Mouse (Mus musculus) hindbrain, postnatal 0 days (tissue): ENCODE measurements around the gene Pigc. TPM values are rescaled to one million over a fixed set of nuclear protein-coding genes. Genes with fewer than 3 reads are reported as not detected.
A peak's percentile ranks its signal among the peaks of the same experiment; 100 is the strongest.

Experiments used
- ATAC-seq: fragments of 200-750 bp; cut with Nextera tagmentation; 2 replicates; pipeline ENCODE4 v1.8.0; 2017; ENCODE audit warnings: mild to moderate bottlenecking, moderate TSS enrichment, moderate library complexity
- DNase-seq: peaks from one replicate; pipeline ENCODE4 v3.0.0-alpha.2; 2015; ENCODE audit warnings: low spot score
- H3K27ac ChIP-seq: fragments of 300-500 bp; sonication (generic); 2 replicates; pipeline ENCODE4 v1.5.1; 2014; ENCODE audit warnings: mild to moderate bottlenecking
- H3K27me3 ChIP-seq: fragments of 300-500 bp; sonication (generic); 2 replicates; pipeline ENCODE4 v1.6.1; 2014; ENCODE audit warnings: low read length, mixed read lengths; ENCODE audit not compliant: insufficient read depth
- H3K36me3 ChIP-seq: fragments of 300-500 bp; sonication (generic); 2 replicates; pipeline ENCODE4 v1.6.1; 2014; ENCODE audit warnings: low read length, mixed read lengths; ENCODE audit not compliant: insufficient read depth
- H3K4me1 ChIP-seq: fragments of 300-500 bp; sonication (generic); 2 replicates; pipeline ENCODE4 v1.6.1; 2014; ENCODE audit warnings: antibody characterized with exemption, low read length, mixed read lengths; ENCODE audit not compliant: insufficient read depth
- H3K4me2 ChIP-seq: fragments of 300-500 bp; sonication (generic); 2 replicates; pipeline ENCODE4 v1.6.1; 2014; ENCODE audit warnings: low read depth, mild to moderate bottlenecking, low read length, moderate library complexity, mixed read lengths
- H3K4me3 ChIP-seq: fragments of 300-500 bp; sonication (generic); 2 replicates; pipeline ENCODE4 v1.5.1; 2014; ENCODE audit warnings: low read length
- H3K9ac ChIP-seq: fragments of 300-500 bp; sonication (generic); replicated peaks from 2 replicates; pipeline ENCODE4 v1.6.1; 2014; ENCODE audit warnings: mild to moderate bottlenecking, low read length, moderate library complexity, mixed read lengths
- H3K9me3 ChIP-seq: fragments of 300-500 bp; sonication (generic); 2 replicates; pipeline ENCODE4 v1.6.1; 2016; ENCODE audit warnings: low read length, mixed read lengths
- CTCF ChIP-seq: IDR thresholded peaks from 2 replicates; pipeline ENCODE4 v1.5.1; 2016; ENCODE audit warnings: antibody characterized with exemption, control low read depth, low read depth
- WGBS: fragments of 180-500 bp; shearing (Covaris S2); extraction: QIAGEN DNeasy Blood & Tissue Kit; methylation state at CpG from one replicate; pipeline ENCODE4 v1.1.7; 2014; 5-methylcytosine and 5-hydroxymethylcytosine counted together
- polyA plus RNA-seq: library from polyadenylated mRNA; unstranded; fragments of >200 nt; fragmentation: Nextera tagmentation; extraction: Ambion mirVana; gene quantifications from 2 replicates; pipeline ENCODE4 v1.2.1, GENCODE M21; 2015
- total RNA-seq: library from RNA; depleted of rRNA; stranded (reverse); fragments of >200 nt; gene quantifications from 2 replicates; pipeline ENCODE4 v1.2.3, GENCODE M21; 2014

Pigc gene
- total and polyA plus RNA-seq, 2 experiments from 2014 or later: 12.6 to 24.1 TPM

DNA sequence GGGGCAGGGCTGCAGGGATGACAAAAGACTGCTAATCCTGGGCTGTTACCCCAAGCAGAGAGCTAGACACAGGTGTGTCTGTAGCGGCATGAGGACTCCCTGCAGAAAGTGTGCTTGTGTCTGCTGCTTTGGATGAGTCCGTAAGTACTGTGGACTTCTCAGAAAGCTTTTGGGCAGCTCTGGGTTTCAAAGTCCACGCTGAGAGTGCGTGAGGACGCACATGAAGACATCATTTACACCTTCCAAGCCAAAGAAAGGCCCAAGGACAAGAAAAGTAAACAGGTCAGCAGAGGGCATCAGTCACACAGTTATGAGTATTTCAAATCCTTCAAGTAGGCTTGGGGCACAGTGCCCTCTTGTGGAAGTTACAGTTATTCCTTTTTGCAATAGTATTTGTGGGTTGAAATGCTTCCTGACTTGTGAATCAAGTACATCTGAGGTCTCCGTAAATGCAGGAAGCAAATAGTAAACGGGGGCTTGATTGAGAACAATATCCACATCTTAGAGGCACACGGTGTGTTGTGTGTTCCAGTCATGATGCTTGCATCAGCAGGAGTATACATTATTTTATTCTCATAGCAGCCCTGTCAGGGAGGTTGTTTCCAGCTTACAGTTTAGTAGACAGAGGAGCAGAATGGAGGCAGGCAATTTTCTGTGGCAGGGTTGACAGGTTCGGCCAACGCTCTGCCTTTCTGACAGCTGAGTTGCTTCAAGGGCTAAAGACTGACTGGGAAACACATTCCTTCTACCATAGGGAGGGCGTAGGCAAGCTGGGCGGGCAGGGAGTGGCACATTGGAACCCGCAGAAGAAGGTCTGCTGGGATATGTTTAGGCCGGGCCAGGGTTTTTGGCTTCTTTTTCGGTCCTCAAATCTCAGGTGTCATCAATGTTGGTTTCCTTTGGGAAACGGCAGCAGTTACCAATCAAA is 7.5 kb downstream of the Pigc start:
- no peak overlapping the region for H3K4me3 ChIP-seq
- peak; percentile 92 for DNase-seq
- H3K4me2 ChIP-seq: peak overlapping the region; percentile 16; the same call in 1 of the 2 replicates
- no peaks in the 10 kb centered on the region for H3K4me1 ChIP-seq
- H3K36me3 ChIP-seq: no peaks in the 10 kb centered on the region
- WGBS: 44% methylated on average over 16 of the region's 16 CpGs
- H3K27me3 ChIP-seq: no peaks in the 10 kb centered on the region
- no peak overlapping the region for H3K9ac ChIP-seq
- peak; percentile 95 for TF ChIP-seq CTCF
- H3K27ac ChIP-seq: 0 out of 2 replicates have a peak overlapping the region, but pooled peaks have one; percentile 32
- peak; percentile 75 for ATAC-seq
- no peaks in the 10 kb centered on the region for H3K9me3 ChIP-seq

DNA sequence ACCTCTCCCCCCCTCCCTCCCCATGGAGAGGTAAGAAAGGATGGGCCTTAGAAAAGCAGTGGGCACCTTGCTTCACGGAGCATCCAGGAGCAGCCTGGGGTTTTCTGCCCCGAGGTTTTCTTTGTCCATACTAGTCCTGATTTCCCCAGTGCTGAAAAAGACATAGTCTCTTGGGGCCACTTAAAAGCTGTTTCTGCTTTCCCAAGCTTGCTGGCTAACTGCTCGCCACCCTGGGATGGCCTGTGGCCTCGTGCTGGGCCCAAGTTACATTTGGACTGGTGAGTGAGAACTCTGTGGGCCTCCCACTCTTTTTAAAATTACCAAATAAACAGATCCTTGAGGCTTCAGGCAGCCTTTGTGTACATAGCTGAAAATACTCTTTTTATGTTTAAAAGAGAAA is 8.3 kb downstream of the Pigc start:
- no peak for DNase-seq
- no peak overlapping the region for H3K9ac ChIP-seq
- H3K27me3 ChIP-seq: no peaks in the 10 kb centered on the region
- H3K9me3 ChIP-seq: no peaks in the 10 kb centered on the region
- H3K27ac ChIP-seq: no peak overlapping the region
- no peaks in the 10 kb centered on the region for H3K4me1 ChIP-seq
- H3K4me3 ChIP-seq: no peak overlapping the region
- 71% methylated on average over 4 of the region's 4 CpGs for WGBS
- H3K36me3 ChIP-seq: no peaks in the 10 kb centered on the region
- no peak overlapping the region for H3K4me2 ChIP-seq
- TF ChIP-seq CTCF: no peak
- no peak for ATAC-seq

DNA sequence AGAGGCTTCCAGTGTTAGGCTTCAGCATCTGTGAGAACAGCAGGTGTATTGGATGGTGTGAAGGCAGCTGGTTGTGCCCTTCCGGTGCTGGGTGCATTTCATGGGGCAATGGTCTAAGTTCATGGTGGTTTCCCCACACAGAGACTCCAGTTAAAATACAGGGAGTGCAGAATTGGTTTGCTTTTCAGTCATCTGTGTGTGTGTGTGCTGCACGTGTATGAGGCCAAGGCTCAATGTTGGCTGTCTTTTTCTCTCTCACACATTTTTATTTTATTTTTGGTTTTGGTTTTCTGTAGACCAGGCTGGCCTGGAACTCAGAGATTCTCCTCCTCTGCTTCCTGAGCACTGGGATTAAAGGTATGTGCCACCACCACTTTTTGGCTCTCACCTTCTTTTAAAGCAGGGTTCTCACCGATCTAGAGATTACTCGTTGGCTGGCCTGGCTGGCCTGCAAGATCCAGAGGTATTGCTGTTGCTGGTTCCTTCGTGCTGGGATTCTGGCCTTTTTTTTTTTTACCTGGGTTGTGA is 9.3 kb downstream of the Pigc start:
- no peak for TF ChIP-seq CTCF
- no peaks in the 10 kb centered on the region for H3K4me1 ChIP-seq
- no peaks in the 10 kb centered on the region for H3K9me3 ChIP-seq
- H3K36me3 ChIP-seq: no peaks in the 10 kb centered on the region
- no peak overlapping the region for H3K4me2 ChIP-seq
- DNase-seq (no peak), ATAC-seq (no peak)
- H3K27ac ChIP-seq: no peak overlapping the region
- WGBS: 90% methylated on average over 5 of the region's 5 CpGs
- H3K9ac ChIP-seq: no peak overlapping the region
- no peak overlapping the region for H3K4me3 ChIP-seq
- H3K27me3 ChIP-seq: no peaks in the 10 kb centered on the region

DNA sequence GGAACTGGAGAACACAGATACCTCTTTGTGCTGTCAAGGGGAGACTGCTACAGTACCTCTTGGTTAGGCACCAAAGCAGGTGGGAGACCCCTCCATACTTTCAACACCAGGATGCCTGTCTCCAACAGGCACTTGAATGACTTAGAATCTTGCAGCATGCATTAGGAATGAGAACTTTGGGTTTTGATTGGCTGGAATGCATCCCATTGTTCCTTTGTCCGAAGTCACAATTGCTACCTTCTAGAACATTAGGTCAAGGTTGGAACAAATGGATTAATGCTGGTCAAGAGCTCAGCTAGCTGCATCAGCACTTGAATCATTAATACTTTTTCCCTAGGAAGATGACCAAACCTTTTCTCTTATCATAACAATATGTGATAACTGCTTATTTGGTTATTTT is 10.6 kb downstream of the Pigc start, which contains the start of gene 4930558K02Rik:
4930558K02Rik (minus strand) TSS at position 101 of the 400 bp plus-strand sequence.
- 55% methylated on average over 1 of the region's 1 CpGs for whole genome bisulfite sequencing
- H3K36me3 ChIP-seq: no peaks in the 10 kb centered on the region

DNA sequence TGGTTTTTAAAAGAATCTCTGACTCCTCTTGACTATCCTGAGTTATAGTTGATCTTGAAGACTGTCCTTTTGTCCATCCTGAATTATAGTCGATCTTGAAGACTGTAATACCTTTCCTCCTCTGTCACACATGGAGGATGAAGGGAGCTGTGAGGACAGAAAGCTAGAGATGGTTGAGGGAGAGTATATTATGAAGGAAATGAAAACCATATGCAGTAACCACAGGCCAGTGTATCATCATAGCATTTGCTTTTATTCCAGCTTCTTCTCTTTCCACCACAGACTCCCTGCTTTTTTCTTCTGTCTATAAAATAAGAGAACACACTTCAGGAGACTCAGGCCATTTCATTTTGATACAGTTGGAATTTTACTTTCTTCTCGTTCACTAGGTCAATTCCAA is 11.1 kb downstream of the Pigc start:
- 77% methylated on average over 2 of the region's 2 CpGs for WGBS
- ATAC-seq (no peak), DNase-seq (no peak)
- H3K27ac ChIP-seq: no peak overlapping the region
- H3K4me3 ChIP-seq: no peak overlapping the region
- no peaks in the 10 kb centered on the region for H3K9me3 ChIP-seq
- no peak for TF ChIP-seq CTCF
- no peak overlapping the region for H3K9ac ChIP-seq
- no peaks in the 10 kb centered on the region for H3K27me3 ChIP-seq
- H3K4me2 ChIP-seq: no peak overlapping the region
- H3K36me3 ChIP-seq: no peaks in the 10 kb centered on the region
- no peaks in the 10 kb centered on the region for H3K4me1 ChIP-seq

More for the DNA sequence above, 10.6 kb downstream of the Pigc start, which contains the start of gene 4930558K02Rik:
- no peaks in the 10 kb centered on the region for H3K27me3 ChIP-seq
- no peaks in the 10 kb centered on the region for H3K4me1 ChIP-seq
- no peaks in the 10 kb centered on the region for H3K9me3 ChIP-seq
- H3K27ac ChIP-seq: no peak within 1 kb of the TSS
- no peak for DNase-seq
- H3K4me2 ChIP-seq: no peak within 1 kb of the TSS
- ATAC-seq: no peak
- H3K9ac ChIP-seq: no peak within 1 kb of the TSS
- TF ChIP-seq CTCF: no peak
- H3K4me3 ChIP-seq: no peak within 1 kb of the TSS

DNA sequence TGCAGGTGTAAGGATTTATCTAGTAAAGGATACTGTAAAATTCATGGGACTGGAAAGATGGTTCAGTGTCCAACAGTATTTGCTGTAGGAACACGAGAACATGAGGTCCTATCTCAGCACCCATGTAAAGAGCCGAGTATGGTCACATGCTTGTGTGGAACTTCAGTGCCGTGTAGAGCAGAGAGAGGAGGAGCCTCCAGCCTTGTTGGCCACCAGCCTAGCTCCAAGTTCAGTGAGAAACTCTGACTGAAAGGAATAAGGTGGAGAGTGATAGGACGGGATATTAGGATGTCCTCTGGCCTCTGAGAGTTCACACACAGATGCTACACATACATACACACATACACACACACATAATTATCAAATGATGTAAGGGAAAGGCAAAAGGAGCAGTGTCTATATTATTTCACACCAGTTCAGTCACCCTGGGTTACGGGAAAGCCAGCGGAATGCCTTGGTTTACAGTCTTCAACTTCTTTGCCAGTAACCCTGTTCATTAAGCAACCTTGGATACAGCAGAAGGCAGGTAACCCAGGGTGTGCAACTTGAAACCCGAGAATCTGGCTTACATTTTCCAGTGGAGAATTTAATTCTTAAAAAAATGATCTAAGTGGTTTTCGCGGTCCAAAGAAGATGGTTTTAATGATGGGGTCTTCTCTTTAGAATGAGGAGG is 11.8 kb downstream of the Pigc start:
- 86% methylated on average over 9 of the region's 9 CpGs for WGBS

More for the DNA sequence above, 11.8 kb downstream of the Pigc start:
- no peak overlapping the region for H3K4me3 ChIP-seq
- H3K4me2 ChIP-seq: no peak overlapping the region
- ATAC-seq (no peak), DNase-seq (no peak)
- H3K9ac ChIP-seq: no peak overlapping the region
- no peak for TF ChIP-seq CTCF
- H3K9me3 ChIP-seq: no peaks in the 10 kb centered on the region
- H3K36me3 ChIP-seq: no peaks in the 10 kb centered on the region
- H3K27me3 ChIP-seq: no peaks in the 10 kb centered on the region
- no peaks in the 10 kb centered on the region for H3K4me1 ChIP-seq
- no peak overlapping the region for H3K27ac ChIP-seq
